Mouse (Mus musculus) heart, embryonic 14.5 days (tissue): ENCODE measurements around the gene Ccdc92b. TPM values are rescaled to one million over a fixed set of nuclear protein-coding genes. Genes with fewer than 3 reads are reported as not detected.

ENCODE experiments used
- ATAC-seq: fragments of 200-750 bp; cut with Nextera tagmentation; 2 replicates; pipeline ENCODE4 v1.8.0; 2017; ENCODE audit warnings: low read depth, moderate TSS enrichment; ENCODE audit not compliant: insufficient number of reproducible peaks, insufficient read depth, low FRiP score
- H3K27ac ChIP-seq, 2 experiments: fragments of 200-500 bp in 1 of 2; fragments of 300-500 bp in 1 of 2; sonication (generic) in 1 of 2; replicated peaks in 1 of 2; 2 replicates each; pipeline ENCODE4 v1.5.1; 2012 to 2014; ENCODE audit warnings: low read depth in 2 of 2, low read length in 2 of 2, control low read depth in 1 of 2, mild to moderate bottlenecking in 1 of 2, mixed read lengths in 1 of 2; ENCODE audit not compliant: control insufficient read depth in 1 of 2, insufficient read depth in 1 of 2
- H3K27me3 ChIP-seq: fragments of 300-500 bp; sonication (generic); 2 replicates; pipeline ENCODE4 v1.6.1; 2014; ENCODE audit warnings: mild to moderate bottlenecking, low read length, control low read depth; ENCODE audit not compliant: control insufficient read depth, insufficient read depth
- H3K36me3 ChIP-seq: fragments of 300-500 bp; sonication (generic); 2 replicates; pipeline ENCODE4 v1.6.1; 2014; ENCODE audit warnings: mild to moderate bottlenecking, control low read depth, low read length, mixed read lengths; ENCODE audit not compliant: control insufficient read depth, insufficient read depth
- H3K4me1 ChIP-seq, 2 experiments: fragments of 200-500 bp in 1 of 2; fragments of 300-500 bp in 1 of 2; sonication (generic) in 1 of 2; 2 replicates each; pipeline ENCODE4 v1.6.1; 2012 to 2014; ENCODE audit warnings: low read length in 2 of 2, control low read depth in 1 of 2, mixed read lengths in 1 of 2; ENCODE audit not compliant: control insufficient read depth in 2 of 2, insufficient read depth in 2 of 2
- H3K4me2 ChIP-seq: fragments of 300-500 bp; sonication (generic); 2 replicates; pipeline ENCODE4 v1.6.1; 2014; ENCODE audit warnings: mild to moderate bottlenecking, low read length
- H3K4me3 ChIP-seq, 2 experiments: fragments of 200-500 bp in 1 of 2; fragments of 300-500 bp in 1 of 2; sonication (generic) in 1 of 2; 2 replicates each; pipeline ENCODE4 v1.5.1; 2012 to 2014; ENCODE audit warnings: low read length in 2 of 2, mild to moderate bottlenecking in 2 of 2, control low read depth in 1 of 2, low read depth in 1 of 2, moderate library complexity in 1 of 2; ENCODE audit not compliant: control insufficient read depth in 1 of 2, insufficient read depth in 1 of 2
- H3K9ac ChIP-seq: fragments of 300-500 bp; sonication (generic); 2 replicates; pipeline ENCODE4 v1.6.1; 2014; ENCODE audit warnings: mild to moderate bottlenecking, low read length
- H3K9me3 ChIP-seq: fragments of 300-500 bp; sonication (generic); 2 replicates; pipeline ENCODE4 v1.6.1; 2016; ENCODE audit warnings: low read length, control low read depth; ENCODE audit not compliant: control insufficient read depth
- WGBS: fragments of 180-500 bp; shearing (Covaris S2); extraction: QIAGEN DNeasy Blood & Tissue Kit; methylation state at CpG from one replicate; pipeline ENCODE4 v1.1.7; 2014; 5-methylcytosine and 5-hydroxymethylcytosine counted together
- polyA plus RNA-seq: library from polyadenylated mRNA; unstranded; fragments of >200 nt; fragmentation: Nextera tagmentation; extraction: Ambion mirVana; gene quantifications from 2 replicates; pipeline ENCODE4 v1.2.1, GENCODE M21; 2014

Gene Ccdc92b
- polyA plus RNA-seq, 1 experiment from 2014 or later = 0.32 TPM

- ATAC-seq = no peak
- 95% methylated on average over 14 of the region's 14 CpGs for WGBS
- Histone ChIP-seq H3K27me3 (no peaks in the 10 kb centered on the region), H3K27ac (no peak overlapping the region), H3K4me3 (no peak overlapping the region), H3K36me3 (peaks cover 86% of the 10 kb centered on the region), H3K9me3 (no peaks in the 10 kb centered on the region), H3K4me1 (no peaks in the 10 kb centered on the region), H3K9ac (no peak overlapping the region), H3K4me2 (no peak overlapping the region)
Observed at GRCm38 (mm10) chr11:74666776-74667581, 47.6 kb downstream of the Ccdc92b start.

GRCm38 (mm10) chr11:74667582-74668010 lies 48.2 kb downstream of the Ccdc92b start:
- Histone ChIP-seq H3K4me2 (no peak overlapping the region), H3K9me3 (no peaks in the 10 kb centered on the region), H3K4me1 (no peaks in the 10 kb centered on the region), H3K4me3 (no peak overlapping the region), H3K9ac (no peak overlapping the region), H3K36me3 (peaks cover 84% of the 10 kb centered on the region), H3K27ac (no peak overlapping the region), H3K27me3 (no peaks in the 10 kb centered on the region)
- 97% methylated on average over 13 of the region's 13 CpGs for WGBS
- ATAC-seq = no peak

- H3K27ac ChIP-seq = no peak overlapping the region
- WGBS = 87% methylated on average over 5 of the region's 5 CpGs
- H3K4me2 ChIP-seq = no peak overlapping the region
Observed at GRCm38 (mm10) chr11:74668466-74668865, 49.1 kb downstream of the Ccdc92b start.

GRCm38 (mm10) chr11:74668971-74669370 lies 49.6 kb downstream of the Ccdc92b start:
- Histone ChIP-seq H3K27me3 (no peaks in the 10 kb centered on the region), H3K9ac (no peak overlapping the region), H3K4me3 (no peak overlapping the region), H3K9me3 (no peaks in the 10 kb centered on the region), H3K27ac (no peak overlapping the region), H3K4me1 (no peaks in the 10 kb centered on the region), H3K36me3 (peaks cover 83% of the 10 kb centered on the region), H3K4me2 (no peak overlapping the region)
- 80% methylated on average over 2 of the region's 2 CpGs for WGBS
- ATAC-seq = no peak

More at GRCm38 (mm10) chr11:74668466-74668865, 49.1 kb downstream of the Ccdc92b start:
- peaks cover 83% of the 10 kb centered on the region for H3K36me3 ChIP-seq
- no peak overlapping the region for H3K4me3 ChIP-seq
- no peaks in the 10 kb centered on the region for H3K4me1 ChIP-seq
- H3K9ac ChIP-seq = no peak overlapping the region
- H3K9me3 ChIP-seq = no peaks in the 10 kb centered on the region
- H3K27me3 ChIP-seq = no peaks in the 10 kb centered on the region
- no peak for ATAC-seq

GRCm38 (mm10) chr11:74670151-74670550 lies 50.7 kb downstream of the Ccdc92b start:
- no peak overlapping the region for H3K27ac ChIP-seq
- H3K4me3 ChIP-seq = no peak overlapping the region
- H3K9ac ChIP-seq = no peak overlapping the region
- no peak for ATAC-seq
- H3K9me3 ChIP-seq = no peaks in the 10 kb centered on the region
- no peaks in the 10 kb centered on the region for H3K4me1 ChIP-seq
- H3K36me3 ChIP-seq = peaks cover 83% of the 10 kb centered on the region
- no peaks in the 10 kb centered on the region for H3K27me3 ChIP-seq
- H3K4me2 ChIP-seq = no peak overlapping the region

GRCm38 (mm10) chr11:74671013-74671412 lies 51.6 kb downstream of the Ccdc92b start:
- Histone ChIP-seq H3K4me1 (no peaks in the 10 kb centered on the region), H3K27me3 (no peaks in the 10 kb centered on the region), H3K27ac (no peak overlapping the region), H3K36me3 (peaks cover 82% of the 10 kb centered on the region), H3K4me3 (no peak overlapping the region), H3K9ac (no peak overlapping the region), H3K4me2 (no peak overlapping the region), H3K9me3 (no peaks in the 10 kb centered on the region)
- no peak for ATAC-seq
- WGBS = 80% methylated on average over 1 of the region's 1 CpGs

GRCm38 (mm10) chr11:74671839-74672238 lies 52.4 kb downstream of the Ccdc92b start:
- 82% methylated on average over 5 of the region's 5 CpGs for WGBS
- no peaks in the 10 kb centered on the region for H3K4me1 ChIP-seq
- peaks cover 81% of the 10 kb centered on the region for H3K36me3 ChIP-seq
- no peak for ATAC-seq
- no peak overlapping the region; a peak in 1 of 4 replicates for H3K27ac ChIP-seq
- H3K4me2 ChIP-seq = no peak overlapping the region
- no peaks in the 10 kb centered on the region for H3K27me3 ChIP-seq
- no peaks in the 10 kb centered on the region for H3K9me3 ChIP-seq
- H3K4me3 ChIP-seq = no peak overlapping the region
- H3K9ac ChIP-seq = no peak overlapping the region
